ENCODE assay signal across 21 mouse cellular contexts in genomic region chr2:62423343-62423776, GRCm38 (mm10). TPM values are rescaled to one million over a fixed set of nuclear protein-coding genes. Genes with fewer than 3 reads are reported as not detected.
A peak's percentile ranks its signal among the peaks of the same experiment; 100 is the strongest.
DNase-seq lines count a peak whose midpoint lies in the region; ATAC-seq and TF ChIP-seq lines count a peak whose summit lies in the region.
"Had no signal": no experiment of that assay in that cellular context is flagged by ENCODE, and none has a peak within 500 bp of the region (broad histone marks: within the 10 kb centered on the region; RNA-seq: fewer than 3 reads in every experiment).

No protein-coding gene starts in this region.

- no peak for TF ChIP-seq CTCF in heart, postnatal 0 days (IDR thresholded peaks at IDR 0.05; ENCODE audit: low read depth)

- no peaks in the 10 kb centered on the region for H3K27me3 ChIP-seq in heart, postnatal 0 days (ENCODE audit: control insufficient read depth, insufficient read depth, low read length)
- no peaks in the 10 kb centered on the region for H3K27me3 ChIP-seq in limb, embryonic 13.5 days
- H3K27me3 ChIP-seq in limb, embryonic 10.5 days (ENCODE audit: low read depth, poor library complexity, severe bottlenecking) = no peaks in the 10 kb centered on the region
- H3K27me3 ChIP-seq in limb, embryonic 14.5 days (ENCODE audit: control insufficient read depth, insufficient read depth, low read length) = no peaks in the 10 kb centered on the region
- H3K27me3 ChIP-seq: heart, embryonic 13.5 days; hindbrain, embryonic 13.5 days; liver, embryonic 15.5 days; neural tube, embryonic 12.5 days; stomach, embryonic 15.5 days had no signal

- no peaks in the 10 kb centered on the region for H3K9me3 ChIP-seq in heart, postnatal 0 days (replicated peaks; ENCODE audit: control insufficient read depth, low read length)
- no peaks in the 10 kb centered on the region for H3K9me3 ChIP-seq in limb, embryonic 13.5 days
- H3K9me3 ChIP-seq in limb, embryonic 10.5 days (replicated peaks) = no peaks in the 10 kb centered on the region
- H3K9me3 ChIP-seq in limb, embryonic 14.5 days (ENCODE audit: control insufficient read depth, low read length) = no peaks in the 10 kb centered on the region
- H3K9me3 ChIP-seq: heart, embryonic 13.5 days; hindbrain, embryonic 13.5 days; liver, embryonic 15.5 days; neural tube, embryonic 12.5 days; stomach, embryonic 15.5 days had no signal

- H3K27ac ChIP-seq in heart, postnatal 0 days (ENCODE audit: low read depth) = 0 out of 2 replicates have a peak overlapping the region, but pooled peaks have one; percentile 5
- H3K27ac ChIP-seq in limb, embryonic 13.5 days = no peak overlapping the region
- H3K27ac ChIP-seq in limb, embryonic 10.5 days = no peak overlapping the region
- H3K27ac ChIP-seq in limb, embryonic 14.5 days (replicated peaks; ENCODE audit: low read depth, low read length) = peak overlapping the region; percentile 14; the same call in 1 of the 2 replicates
- H3K27ac ChIP-seq: heart, embryonic 13.5 days; hindbrain, embryonic 13.5 days; liver, embryonic 15.5 days; neural tube, embryonic 12.5 days; stomach, embryonic 15.5 days had no signal

- intact Hi-C loops in heart, postnatal 36 days (cut with DNase I) = no loop called here

- no peak overlapping the region for H3K9ac ChIP-seq in heart, postnatal 0 days (replicated peaks; ENCODE audit: low read depth, low read length)
- no peak overlapping the region for H3K9ac ChIP-seq in limb, embryonic 13.5 days
- H3K9ac ChIP-seq in limb, embryonic 14.5 days (ENCODE audit: low read depth, low read length, severe bottlenecking) = no peak overlapping the region
- H3K9ac ChIP-seq: heart, embryonic 13.5 days; hindbrain, embryonic 13.5 days; liver, embryonic 15.5 days; neural tube, embryonic 12.5 days; stomach, embryonic 15.5 days had no signal

- no peaks in the 10 kb centered on the region for H3K4me1 ChIP-seq in heart, postnatal 0 days (ENCODE audit: control insufficient read depth, insufficient read depth)
- H3K4me1 ChIP-seq in limb, embryonic 13.5 days = no peaks in the 10 kb centered on the region
- H3K4me1 ChIP-seq in limb, embryonic 10.5 days = no peaks in the 10 kb centered on the region
- H3K4me1 ChIP-seq in limb, embryonic 14.5 days (ENCODE audit: control insufficient read depth, insufficient read depth, low read length) = no peaks in the 10 kb centered on the region
- H3K4me1 ChIP-seq: hindbrain, embryonic 13.5 days; liver, embryonic 15.5 days; neural tube, embryonic 12.5 days; stomach, embryonic 15.5 days had no signal

- H3K4me2 ChIP-seq in heart, postnatal 0 days (ENCODE audit: low read depth, low read length) = no peak overlapping the region
- H3K4me2 ChIP-seq in limb, embryonic 13.5 days (replicated peaks) = no peak overlapping the region
- H3K4me2 ChIP-seq in limb, embryonic 14.5 days (replicated peaks; ENCODE audit: low read depth, low read length, severe bottlenecking) = no peak overlapping the region
- H3K4me2 ChIP-seq: heart, embryonic 13.5 days; hindbrain, embryonic 13.5 days; liver, embryonic 15.5 days; neural tube, embryonic 12.5 days; stomach, embryonic 15.5 days had no signal

- peak; percentile 22 for DNase-seq in embryo, embryonic 10 days (ENCODE audit: low spot score)
- DNase-seq in embryo, embryonic 9.5 days (ENCODE audit: extremely low spot score) = no peak
- peak; percentile 36 for DNase-seq in heart, postnatal 0 days (ENCODE audit: low spot score)
- DNase-seq in heart, postnatal 36 days = no peak
- DNase-seq in limb, embryonic 10.5 days (ENCODE audit: low spot score) = no peak
- no peak for DNase-seq in limb, embryonic 14.5 days (ENCODE audit: low spot score)
- DNase-seq: adrenal gland, postnatal 14 days; cerebellum, adult 9-10 months; left cerebral cortex, postnatal 4 days; lung, postnatal 10 days; right cerebral cortex, postnatal 14 days; thymus, adult 2 months had no signal

- H3K36me3 ChIP-seq in heart, postnatal 0 days (replicated peaks; ENCODE audit: control insufficient read depth, insufficient read depth, low read length) = no peaks in the 10 kb centered on the region
- H3K36me3 ChIP-seq in limb, embryonic 13.5 days = no peaks in the 10 kb centered on the region
- no peaks in the 10 kb centered on the region for H3K36me3 ChIP-seq in limb, embryonic 10.5 days
- H3K36me3 ChIP-seq in limb, embryonic 14.5 days (ENCODE audit: control insufficient read depth, insufficient read depth, low read length) = no peaks in the 10 kb centered on the region
- H3K36me3 ChIP-seq: heart, embryonic 13.5 days; hindbrain, embryonic 13.5 days; liver, embryonic 15.5 days; neural tube, embryonic 12.5 days; stomach, embryonic 15.5 days had no signal

- peak; percentile 73 for ATAC-seq in heart, postnatal 0 days (ENCODE audit: insufficient read depth, low read depth)
- peak; percentile 15; the same call in 1 of the 2 replicates for ATAC-seq in limb, embryonic 13.5 days (ENCODE audit: low FRiP score, low read depth)
- ATAC-seq in limb, embryonic 14.5 days (ENCODE audit: low FRiP score, low read depth) = peak; percentile 47; the same call in 1 of the 2 replicates
- ATAC-seq in cerebellum, adult (ENCODE audit: insufficient number of reproducible peaks, low FRiP score, low TSS enrichment) = no peak
- ATAC-seq: forebrain, embryonic 16.5 days; intestine, embryonic 16.5 days had no signal

- 23% methylated on average over 4 of the region's 4 CpGs for WGBS in heart, postnatal 0 days
- 44% methylated on average over 4 of the region's 4 CpGs for WGBS in limb, embryonic 13.5 days
- 66% methylated on average over 4 of the region's 4 CpGs for WGBS in limb, embryonic 10.5 days
- 45% methylated on average over 4 of the region's 4 CpGs for WGBS in limb, embryonic 14.5 days

- H3K4me3 ChIP-seq in heart, postnatal 0 days (ENCODE audit: low read depth, low read length) = no peak overlapping the region
- H3K4me3 ChIP-seq in limb, embryonic 13.5 days = no peak overlapping the region
- no peak overlapping the region for H3K4me3 ChIP-seq in limb, embryonic 10.5 days
- no peak overlapping the region for H3K4me3 ChIP-seq in limb, embryonic 14.5 days (replicated peaks; ENCODE audit: low read length)
- H3K4me3 ChIP-seq: heart, embryonic 13.5 days; hindbrain, embryonic 13.5 days; liver, embryonic 15.5 days; neural tube, embryonic 12.5 days; stomach, embryonic 15.5 days had no signal

- no peak for TF ChIP-seq EP300 in heart, postnatal 0 days (IDR thresholded peaks at IDR 0.05; ENCODE audit: low read depth)

- TF ChIP-seq POLR2A in limb, embryonic 14.5 days (IDR thresholded peaks at IDR 0.05; ENCODE audit: borderline replicate concordance, extremely low read depth, insufficient read depth, insufficient read length) = no peak

RNA-seq across cellular contexts. Expression of gene Dpp4, which starts 11.3 kb away (rescaled TPM):
- total RNA-seq in heart, postnatal 0 days (2014; rRNA removed; ENCODE audit: low replicate concordance) = 5.2 and 12.3 TPM in 2 replicates
- 9.7 and 10.4 TPM in 2 replicates for polyA plus RNA-seq in heart, postnatal 0 days (2015; fragmentation: Nextera tagmentation; extraction: Ambion mirVana)
- total RNA-seq in heart, postnatal 36 days (2021) = 1 to 10 TPM; 5.2 to 5.9 TPM
- 0.67 and 1.3 TPM in 2 replicates for polyA plus RNA-seq in limb, embryonic 13.5 days (2015; fragmentation: Nextera tagmentation; extraction: Ambion mirVana)
- 0.08 and 0.23 TPM in 2 replicates for polyA plus RNA-seq in limb, embryonic 10.5 days (2016; fragmentation: Nextera tagmentation; extraction: Ambion mirVana)
- 1.9 and 3.8 TPM in 2 replicates for polyA plus RNA-seq in limb, embryonic 14.5 days (2012; rRNA removed)
- polyA plus RNA-seq in limb, embryonic 14.5 days (2014; fragmentation: Nextera tagmentation; extraction: Ambion mirVana) = 4.3 and 7.0 TPM in 2 replicates

Comparison
In these comparisons a context has a peak if more than half of its experiments do, and no peak if none do; other contexts are left out.
1. DNase-seq: peak in embryo, embryonic 10 days (single experiment) and heart, postnatal 0 days (single experiment); none in embryo, embryonic 9.5 days (single experiment), heart, postnatal 36 days (0 of 2), limb, embryonic 10.5 days (single experiment) and limb, embryonic 14.5 days (single experiment).
2. H3K27ac ChIP-seq: peak in heart, postnatal 0 days (single experiment) and limb, embryonic 14.5 days (single experiment); none in limb, embryonic 13.5 days (single experiment) and limb, embryonic 10.5 days (single experiment).